Mouse (Mus musculus): Measurements from ENCODE around the gene Atp1b1.
A peak's percentile ranks its signal among the peaks of the same experiment; 100 is the strongest.

Gene Atp1b1

GRCm38 (mm10) chr1:164436749-164437148 lies 21.4 kb downstream of the Atp1b1 start:
- no peak for DNase-seq

GRCm38 (mm10) chr1:164434049-164434448 lies 24.1 kb downstream of the Atp1b1 start:
- DNase-seq: no peak

GRCm38 (mm10) chr1:164432649-164433048 lies 25.5 kb downstream of the Atp1b1 start:
- no peak for DNase-seq

- no peak for DNase-seq
These were observed 29.5 kb downstream of the Atp1b1 start for GRCm38 (mm10) chr1:164428644-164429043.

- no peak for DNase-seq
These were observed 30.4 kb downstream of the Atp1b1 start for GRCm38 (mm10) chr1:164427777-164428176.

- DNase-seq: no peak
These were observed 31.9 kb downstream of the Atp1b1 start for GRCm38 (mm10) chr1:164426227-164426626.

GRCm38 (mm10) chr1:164420623-164421354 lies 37.4 kb downstream of the Atp1b1 start:
- no peak for DNase-seq

- no peak for DNase-seq
These were observed 38.8 kb downstream of the Atp1b1 start for GRCm38 (mm10) chr1:164419401-164419800.

GRCm38 (mm10) chr1:164418320-164418719 lies 39.8 kb downstream of the Atp1b1 start:
- peak; percentile 39 for DNase-seq

- no peak for DNase-seq
These were observed 40.6 kb downstream of the Atp1b1 start for GRCm38 (mm10) chr1:164417604-164418003.

GRCm38 (mm10) chr1:164416692-164417394 lies 41.3 kb downstream of the Atp1b1 start:
- peak; percentile 46 for DNase-seq

GRCm38 (mm10) chr1:164415347-164415751 lies 42.8 kb downstream of the Atp1b1 start:
- peak; percentile 47 for DNase-seq

- no peak for DNase-seq
These were observed 44.5 kb downstream of the Atp1b1 start for GRCm38 (mm10) chr1:164413608-164414007.

- no peak for DNase-seq
These were observed 45.2 kb downstream of the Atp1b1 start for GRCm38 (mm10) chr1:164412906-164413305.

- peak; percentile 42 for DNase-seq
These were observed 46.8 kb downstream of the Atp1b1 start for GRCm38 (mm10) chr1:164411306-164411705.

GRCm38 (mm10) chr1:164408655-164409054 lies 49.5 kb downstream of the Atp1b1 start:
- DNase-seq: no peak

- peak; percentile 18 for DNase-seq
These were observed 51.6 kb downstream of the Atp1b1 start for GRCm38 (mm10) chr1:164406506-164406905.

- no peak for DNase-seq
These were observed 52.8 kb downstream of the Atp1b1 start for GRCm38 (mm10) chr1:164405385-164405802.

GRCm38 (mm10) chr1:164399578-164399977 lies 58.6 kb downstream of the Atp1b1 start:
- DNase-seq: no peak

GRCm38 (mm10) chr1:164397672-164398071 lies 60.5 kb downstream of the Atp1b1 start:
- DNase-seq: no peak

- no peak for DNase-seq
These were observed 62.9 kb downstream of the Atp1b1 start for GRCm38 (mm10) chr1:164395131-164395780.

GRCm38 (mm10) chr1:164392176-164392575 lies 66.0 kb downstream of the Atp1b1 start:
- DNase-seq: no peak

GRCm38 (mm10) chr1:164389743-164390142 lies 68.4 kb downstream of the Atp1b1 start:
- DNase-seq: no peak

Data from kidney, postnatal 10 days (tissue).